Comparison of ENCODE assay signal across 8 mouse cellular contexts in the genomic region with DNA sequence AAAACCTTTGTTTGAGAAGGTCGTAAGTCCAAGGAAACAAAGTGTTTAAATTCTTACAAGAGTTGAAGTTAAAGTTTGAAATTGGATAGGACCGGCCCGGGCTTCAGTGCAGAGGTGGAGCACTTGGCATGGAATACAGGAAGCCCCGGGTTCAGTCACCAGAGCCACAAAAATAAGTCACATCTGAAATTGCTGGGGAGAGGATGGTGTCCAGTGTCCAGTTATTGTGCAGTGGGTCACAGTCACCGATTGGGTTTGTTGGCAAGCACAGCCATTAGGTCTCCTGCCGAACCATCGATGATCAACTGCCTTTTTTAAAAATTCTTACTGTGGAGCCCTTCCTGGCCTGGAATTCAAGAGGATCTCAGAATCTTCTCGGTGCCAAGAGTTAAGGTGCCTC. TPM values are rescaled to one million over a fixed set of nuclear protein-coding genes. Genes with fewer than 3 reads are reported as not detected.
DNase-seq lines count a peak whose midpoint lies in the region; ATAC-seq and TF ChIP-seq lines count a peak whose summit lies in the region.

No protein-coding gene starts in this region.

- TF ChIP-seq EP300 in stomach, postnatal 0 days (optimal IDR thresholded peaks at IDR 0.05), result no peak

- 9% methylated on average over 8 of the region's 8 CpGs for WGBS in thymus, adult 2 months
- 64% methylated on average over 8 of the region's 8 CpGs for WGBS in limb, embryonic 12.5 days
- WGBS in stomach, postnatal 0 days, result 19% methylated on average over 8 of the region's 8 CpGs

- no peaks in the 10 kb centered on the region for H3K27me3 ChIP-seq in thymus, adult 2 months (ENCODE audit: control insufficient read depth, insufficient read depth, low read length)
- H3K27me3 ChIP-seq in limb, embryonic 12.5 days, result no peaks in the 10 kb centered on the region
- no peaks in the 10 kb centered on the region for H3K27me3 ChIP-seq in stomach, postnatal 0 days (ENCODE audit: control insufficient read depth, insufficient read depth, low read length)

- no peak for ATAC-seq in CD4-positive, CD25-positive, alpha-beta regulatory T cell, adult 4 months
- ATAC-seq in limb, embryonic 12.5 days (ENCODE audit: insufficient number of reproducible peaks, insufficient read depth, low FRiP score, low TSS enrichment, low read depth), result no peak
- no peak for ATAC-seq in stomach, postnatal 0 days (ENCODE audit: low FRiP score, low TSS enrichment)

- peak overlapping the region; percentile 71 for H3K4me2 ChIP-seq in limb, embryonic 12.5 days
- H3K4me2 ChIP-seq in stomach, postnatal 0 days (replicated peaks; ENCODE audit: low read depth), result peak overlapping the region; percentile 94

- no peak for TF ChIP-seq CTCF in thymus, adult 2 months (IDR thresholded peaks at IDR 0.05; ENCODE audit: borderline replicate concordance, control insufficient read depth, extremely low read depth, insufficient read depth, low read length, poor library complexity)
- TF ChIP-seq CTCF in stomach, postnatal 0 days (IDR thresholded peaks at IDR 0.05; ENCODE audit: low read depth), result no peak

- no peak for TF ChIP-seq POLR2A in thymus, adult 2 months (IDR thresholded peaks at IDR 0.05; ENCODE audit: control insufficient read depth, extremely low read depth, insufficient read depth, low read length, poor library complexity)

- intact Hi-C loops in left cerebral cortex, postnatal 10 days (cut with DNase I), result no loop called here

- peak overlapping the region; percentile 99 for H3K9ac ChIP-seq in limb, embryonic 12.5 days (replicated peaks)
- H3K9ac ChIP-seq in stomach, postnatal 0 days (ENCODE audit: low read length), result peak overlapping the region; percentile 35; the same call in 1 of the 2 replicates

- no peak overlapping the region for H3K27ac ChIP-seq in thymus, adult 2 months (ENCODE audit: control insufficient read depth, insufficient read depth, low read length)
- H3K27ac ChIP-seq in limb, embryonic 12.5 days, result no peak overlapping the region
- 0 out of 2 replicates have a peak overlapping the region, but pooled peaks have one; percentile 13 for H3K27ac ChIP-seq in stomach, postnatal 0 days (replicated peaks)

- H3K4me3 ChIP-seq in thymus, adult 2 months (ENCODE audit: control insufficient read depth, insufficient read depth, low read length), result peak overlapping the region; percentile 89
- peak overlapping the region; percentile 98 for H3K4me3 ChIP-seq in limb, embryonic 12.5 days (replicated peaks)
- peak overlapping the region; percentile 76 for H3K4me3 ChIP-seq in stomach, postnatal 0 days (ENCODE audit: low read depth, low read length)

- DNase-seq in CD4-positive, CD25-positive, alpha-beta regulatory T cell, adult 2 months (ENCODE audit: low read depth, low spot score), result peak; percentile 24
- DNase-seq in thymus, adult 2 months, result peak; percentile 15
- no peak for DNase-seq in thymus, adult 18-20 months
- DNase-seq in stomach, postnatal 0 days (ENCODE audit: low spot score), result no peak
- no peak for DNase-seq in T-cell, adult 2 months (ENCODE audit: low spot score)
- no peak for DNase-seq in left cerebral cortex, postnatal 10 days (ENCODE audit: extremely low spot score in 1 of 2, low spot score in 2 of 2)

- H3K9me3 ChIP-seq in limb, embryonic 12.5 days, result no peaks in the 10 kb centered on the region
- H3K9me3 ChIP-seq in stomach, postnatal 0 days (ENCODE audit: control insufficient read depth, low read length), result no peaks in the 10 kb centered on the region

- H3K4me1 ChIP-seq in thymus, adult 2 months (replicated peaks; ENCODE audit: control insufficient read depth, insufficient read depth, low read length), result peaks cover 11% of the 10 kb centered on the region
- H3K4me1 ChIP-seq in limb, embryonic 12.5 days (replicated peaks), result peaks cover 16% of the 10 kb centered on the region
- no peaks in the 10 kb centered on the region; the same call in 1 of the 2 replicates for H3K4me1 ChIP-seq in stomach, postnatal 0 days (replicated peaks; ENCODE audit: control insufficient read depth, insufficient read depth)

- H3K36me3 ChIP-seq in thymus, adult 2 months (ENCODE audit: control insufficient read depth, insufficient read depth, low read length), result no peaks in the 10 kb centered on the region
- peaks cover 37% of the 10 kb centered on the region for H3K36me3 ChIP-seq in limb, embryonic 12.5 days
- no peaks in the 10 kb centered on the region for H3K36me3 ChIP-seq in stomach, postnatal 0 days (ENCODE audit: control insufficient read depth, insufficient read depth, low read length)

RNA-seq across cellular contexts. Expression of a gene that starts 1.3 kb away (rescaled TPM):
- 10 to 100 TPM; 61.1 to 74.7 TPM for polyA plus RNA-seq in CD4-positive, CD25-positive, alpha-beta regulatory T cell, adult 4 months (2017; shearing (Covaris generic))
- 42.3 and 52.3 TPM in 2 replicates for polyA plus RNA-seq in thymus, adult 2 months (2012; rRNA removed)
- 246 and 248 TPM in 2 replicates for polyA plus RNA-seq in limb, embryonic 12.5 days (2016; fragmentation: Nextera tagmentation; extraction: Ambion mirVana)
- polyA plus RNA-seq in stomach, postnatal 0 days (2015; fragmentation: Nextera tagmentation; extraction: Ambion mirVana), result 59.5 and 59.8 TPM in 2 replicates
- 10 to 100 TPM; 41.5 to 41.6 TPM for total RNA-seq in left cerebral cortex, postnatal 10 days (2021)

RNA-seq across cellular contexts. Expression of a gene that starts 9.7 kb away (rescaled TPM):
- 100 to 1,000 TPM; 157 to 199 TPM for polyA plus RNA-seq in CD4-positive, CD25-positive, alpha-beta regulatory T cell, adult 4 months (2017; shearing (Covaris generic))
- 383 and 432 TPM in 2 replicates for polyA plus RNA-seq in thymus, adult 2 months (2012; rRNA removed)
- polyA plus RNA-seq in limb, embryonic 12.5 days (2016; fragmentation: Nextera tagmentation; extraction: Ambion mirVana), result 264 and 265 TPM in 2 replicates
- 508 and 530 TPM in 2 replicates for polyA plus RNA-seq in stomach, postnatal 0 days (2015; fragmentation: Nextera tagmentation; extraction: Ambion mirVana)
- total RNA-seq in left cerebral cortex, postnatal 10 days (2021), result 100 to 1,000 TPM; 145 TPM

RNA-seq across cellular contexts. Expression of a gene that starts 47.8 kb away (rescaled TPM):
- polyA plus RNA-seq in CD4-positive, CD25-positive, alpha-beta regulatory T cell, adult 4 months (2017; shearing (Covaris generic)), result under 1 TPM in 1 of 2 experiments, not detected in 1; 0.28 TPM
- 177 and 230 TPM in 2 replicates for polyA plus RNA-seq in thymus, adult 2 months (2012; rRNA removed)
- 444 and 488 TPM in 2 replicates for polyA plus RNA-seq in limb, embryonic 12.5 days (2016; fragmentation: Nextera tagmentation; extraction: Ambion mirVana)
- 1,616 and 1,849 TPM in 2 replicates for polyA plus RNA-seq in stomach, postnatal 0 days (2015; fragmentation: Nextera tagmentation; extraction: Ambion mirVana)
- total RNA-seq in left cerebral cortex, postnatal 10 days (2021), result 100 to 1,000 TPM; 309 to 333 TPM

Comparison
In these comparisons a context has a peak if more than half of its experiments do, and no peak if none do; other contexts are left out.
1. DNase-seq: peak in CD4-positive, CD25-positive, alpha-beta regulatory T cell, adult 2 months (single experiment) and thymus, adult 2 months (single experiment); none in thymus, adult 18-20 months (0 of 2), stomach, postnatal 0 days (single experiment), T-cell, adult 2 months (single experiment) and left cerebral cortex, postnatal 10 days (0 of 2).
2. RNA of a gene that starts 47.8 kb away (polyA plus RNA-seq): 1,616 to 1,849 TPM in stomach, postnatal 0 days, 444 to 488 TPM in limb, embryonic 12.5 days and 177 to 230 TPM in thymus, adult 2 months; 0.28 TPM in CD4-positive, CD25-positive, alpha-beta regulatory T cell, adult 4 months; every median in the first group is over 100 times any median in the second.
3. Peak in every context shown above with its lines, with median percentiles within 50 percentile points of each other: H3K4me3 ChIP-seq.